Mouse (Mus musculus): ENCODE measurements around the gene Rims3. TPM values are rescaled to one million over a fixed set of nuclear protein-coding genes. Genes with fewer than 3 reads are reported as not detected.

The Rims3 gene
- 1.6 and 2.4 TPM in 2 replicates for polyA plus RNA-seq (2015; fragmentation: Nextera tagmentation; extraction: Ambion mirVana)

DNA sequence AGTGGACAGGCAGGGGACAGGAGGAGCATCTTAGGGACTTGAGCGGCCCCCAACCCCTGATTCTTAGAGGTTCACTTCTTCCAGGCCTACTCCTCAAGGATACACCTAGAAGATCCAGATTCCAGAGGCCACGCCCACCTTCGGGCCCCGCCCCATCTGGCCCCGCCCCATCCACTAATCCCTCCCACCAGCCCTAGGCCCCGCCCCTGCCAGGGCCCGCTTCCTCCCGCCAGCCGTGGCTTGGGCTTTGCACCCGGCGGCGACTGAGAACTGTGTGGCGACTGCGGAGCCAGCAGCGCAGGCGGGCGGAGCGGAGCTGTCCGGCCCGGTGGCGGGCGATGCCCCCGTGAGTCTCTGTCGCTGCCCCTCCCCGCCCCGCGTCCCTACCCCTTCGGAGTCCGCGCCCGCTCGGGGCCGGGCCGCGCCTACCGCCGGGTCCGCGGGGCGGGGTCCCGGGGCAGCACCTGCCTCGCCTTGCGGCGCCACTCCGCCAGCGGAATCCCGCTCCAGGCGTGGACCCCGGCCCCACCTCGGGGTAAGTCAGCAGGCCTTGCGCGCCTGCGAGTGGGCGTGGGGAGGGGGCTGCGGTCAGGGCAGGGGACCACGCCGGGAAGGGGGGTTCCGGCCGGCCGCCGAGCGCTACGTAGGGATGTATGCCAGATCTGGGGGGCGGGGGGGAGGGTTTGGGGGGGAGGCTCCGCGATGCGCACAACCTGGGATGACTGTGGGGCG lies at the start of gene Rims3:
Gene Rims3, plus strand, starts transcription at position 229 of the 732 bp plus-strand sequence.
- H3K9ac ChIP-seq = peak within 1 kb of the TSS; percentile 23; the same call in 1 of the 2 replicates

DNA sequence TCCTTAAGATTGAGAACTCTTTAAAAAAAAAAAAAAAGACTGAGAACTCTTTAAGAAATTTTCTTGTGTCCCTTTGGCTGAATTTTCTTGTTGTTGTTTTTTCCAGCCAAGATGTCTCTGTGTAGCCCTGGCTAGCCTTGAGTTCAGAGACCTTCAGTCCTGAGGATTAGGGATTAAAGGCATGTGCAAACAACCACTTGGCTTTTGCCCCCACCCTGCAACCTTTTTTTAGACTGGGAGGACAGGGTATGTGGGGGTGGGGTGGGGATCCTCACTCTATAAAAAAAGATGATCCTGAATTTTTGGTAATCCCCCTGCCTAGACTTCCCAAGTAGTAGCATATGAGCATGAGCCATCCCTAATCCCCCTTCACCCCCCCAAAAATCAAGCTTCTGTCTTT lies 48.8 kb upstream of the Rims3 start:
- no peaks in the 10 kb centered on the region for H3K36me3 ChIP-seq
- H3K4me2 ChIP-seq (replicated peaks) = no peak overlapping the region
- ATAC-seq (ENCODE audit: insufficient number of reproducible peaks, low FRiP score, low TSS enrichment, low read depth) = no peak
- no peak overlapping the region for H3K9ac ChIP-seq
- H3K4me1 ChIP-seq = peaks cover 6% of the 10 kb centered on the region
- H3K9me3 ChIP-seq (replicated peaks) = no peaks in the 10 kb centered on the region
- H3K27me3 ChIP-seq = no peaks in the 10 kb centered on the region
- no peak overlapping the region for H3K4me3 ChIP-seq (replicated peaks)
- no peak overlapping the region for H3K27ac ChIP-seq (replicated peaks)

More for the DNA sequence above, at the start of gene Rims3:
- Histone ChIP-seq H3K9me3 (replicated peaks) (no peaks in the 10 kb centered on the region), H3K4me3 (replicated peaks) (peak within 1 kb of the TSS; percentile 52), H3K4me2 (replicated peaks) (peak within 1 kb of the TSS; percentile 90), H3K27me3 (peaks cover 52% of the 10 kb centered on the region), H3K4me1 (no peaks in the 10 kb centered on the region), H3K27ac (replicated peaks) (no peak within 1 kb of the TSS), H3K36me3 (no peaks in the 10 kb centered on the region)
- WGBS = 1% methylated on average over 56 of the region's 68 CpGs
- ATAC-seq (ENCODE audit: insufficient number of reproducible peaks, low FRiP score, low TSS enrichment, low read depth) = peak; percentile 35; the same call in 1 of the 2 replicates

DNA sequence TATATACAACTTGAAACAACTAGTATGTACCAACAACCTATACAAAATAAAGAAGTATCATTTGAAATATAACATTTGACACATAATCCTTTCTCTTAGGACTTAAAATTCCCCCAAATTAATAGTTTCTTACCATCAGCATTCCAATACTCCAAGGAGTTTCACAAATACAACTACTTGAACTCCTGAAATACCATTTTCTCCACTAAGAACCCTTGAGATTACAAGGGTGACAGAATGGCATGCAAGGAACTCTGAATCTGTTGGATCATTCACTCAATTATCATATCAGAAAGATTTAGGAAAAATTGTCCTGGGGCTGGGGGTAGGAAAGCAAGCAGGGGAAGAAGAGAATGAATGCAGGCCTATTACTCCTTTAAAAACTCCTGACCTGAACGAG lies 40.9 kb upstream of the Rims3 start:
- Histone ChIP-seq H3K36me3 (no peaks in the 10 kb centered on the region), H3K9me3 (replicated peaks) (no peaks in the 10 kb centered on the region), H3K27ac (replicated peaks) (no peak overlapping the region), H3K4me2 (replicated peaks) (peak overlapping the region; percentile 54), H3K4me3 (replicated peaks) (peak overlapping the region; percentile 49), H3K9ac (0 out of 2 replicates have a peak overlapping the region, but pooled peaks have one; percentile 12), H3K27me3 (no peaks in the 10 kb centered on the region), H3K4me1 (peaks cover 30% of the 10 kb centered on the region)
- no peak for ATAC-seq (ENCODE audit: insufficient number of reproducible peaks, low FRiP score, low TSS enrichment, low read depth)
- WGBS = 30% methylated on average over 1 of the region's 1 CpGs

DNA sequence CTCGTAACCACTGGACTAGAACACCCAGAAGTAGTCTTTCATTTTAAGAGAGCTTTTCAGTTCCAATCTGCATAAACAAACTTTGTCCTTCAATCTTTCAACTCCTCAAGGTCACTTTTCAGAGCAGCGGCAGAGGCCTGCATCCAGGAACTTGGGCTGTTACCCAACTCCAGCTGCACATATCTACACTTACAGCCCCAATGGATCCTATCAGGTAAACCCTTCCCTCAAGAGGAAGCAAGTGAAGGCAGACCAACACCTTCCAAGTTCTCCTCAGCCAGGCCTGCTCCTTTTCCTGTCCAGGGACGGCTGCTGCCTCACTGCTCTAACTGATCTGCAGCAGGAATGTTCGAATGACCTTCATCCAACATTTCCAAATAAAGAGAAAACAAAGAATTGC lies 40.4 kb upstream of the Rims3 start:
- Histone ChIP-seq H3K36me3 (no peaks in the 10 kb centered on the region), H3K4me3 (replicated peaks) (peak overlapping the region; percentile 49), H3K4me2 (replicated peaks) (peak overlapping the region; percentile 54), H3K27ac (replicated peaks) (peak overlapping the region; percentile 55; the same call in 1 of the 2 replicates), H3K4me1 (peaks cover 30% of the 10 kb centered on the region), H3K9ac (peak overlapping the region; percentile 12; the same call in 1 of the 2 replicates), H3K27me3 (no peaks in the 10 kb centered on the region), H3K9me3 (replicated peaks) (no peaks in the 10 kb centered on the region)
- no peak for ATAC-seq (ENCODE audit: insufficient number of reproducible peaks, low FRiP score, low TSS enrichment, low read depth)
- 28% methylated on average over 4 of the region's 4 CpGs for WGBS

DNA sequence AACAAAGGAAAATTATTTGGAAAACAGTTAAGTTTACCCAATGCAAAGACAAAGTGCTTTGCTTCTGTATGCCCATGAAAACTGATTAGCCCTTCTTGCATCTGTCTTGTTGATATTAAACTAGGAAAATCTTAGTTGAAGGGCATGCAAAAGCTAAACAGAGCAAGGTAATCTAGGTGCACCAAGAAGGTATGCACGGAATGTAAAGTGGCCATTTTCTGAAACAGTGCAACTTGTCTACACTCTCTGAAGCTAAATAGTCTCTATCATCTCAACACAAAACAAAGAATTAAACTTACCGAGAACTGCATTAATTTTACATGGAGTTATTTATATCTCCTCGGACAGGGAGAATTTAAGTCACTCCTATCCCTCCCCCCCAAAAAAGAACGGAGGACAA lies 39.5 kb upstream of the Rims3 start:
- peak overlapping the region; percentile 54 for H3K4me2 ChIP-seq (replicated peaks)
- WGBS = 3% methylated on average over 4 of the region's 4 CpGs
- peak overlapping the region; percentile 58; the same call in 1 of the 2 replicates for H3K27ac ChIP-seq (replicated peaks)
- no peak for ATAC-seq (ENCODE audit: insufficient number of reproducible peaks, low FRiP score, low TSS enrichment, low read depth)
- H3K27me3 ChIP-seq = no peaks in the 10 kb centered on the region
- H3K4me1 ChIP-seq = peaks cover 30% of the 10 kb centered on the region
- H3K9ac ChIP-seq = peak overlapping the region; percentile 27
- no peaks in the 10 kb centered on the region for H3K36me3 ChIP-seq
- peak overlapping the region; percentile 49 for H3K4me3 ChIP-seq (replicated peaks)
- H3K9me3 ChIP-seq (replicated peaks) = no peaks in the 10 kb centered on the region

DNA sequence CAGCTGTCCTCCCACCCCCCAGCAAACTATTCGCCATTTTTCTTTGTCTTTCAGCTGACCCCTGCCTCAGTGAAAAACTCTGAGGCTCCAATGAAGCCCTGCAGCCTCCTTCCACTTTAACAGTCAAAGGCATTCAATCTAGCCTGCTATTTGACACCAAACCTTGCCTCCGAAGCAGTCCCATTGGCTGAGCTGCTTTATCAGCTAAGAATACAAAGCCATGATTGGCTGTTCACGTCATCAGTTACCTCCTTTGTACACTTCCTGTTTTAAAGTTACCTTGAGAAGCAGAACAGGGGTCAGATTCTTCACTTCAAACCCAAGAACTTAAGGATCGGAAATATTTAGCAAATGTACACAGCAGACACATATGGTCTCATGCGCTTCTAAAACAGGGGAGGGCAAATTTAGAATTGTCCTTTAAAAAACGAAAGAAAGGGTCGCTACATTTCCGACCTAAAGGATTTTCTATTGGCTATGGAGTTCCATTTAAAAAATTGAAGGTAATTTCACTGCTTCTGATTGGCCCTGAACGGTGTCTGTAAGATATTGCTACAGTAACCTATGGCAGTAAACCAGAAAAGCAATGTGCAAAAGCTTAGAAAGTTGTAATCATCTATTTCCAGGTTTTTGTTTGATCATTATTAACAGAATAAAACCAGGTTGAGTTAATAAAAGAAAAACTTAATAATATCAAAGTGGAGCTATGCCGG lies 38.8 kb upstream of the Rims3 start:
- Histone ChIP-seq H3K9me3 (replicated peaks) (no peaks in the 10 kb centered on the region), H3K9ac (peak overlapping the region; percentile 27), H3K4me3 (replicated peaks) (peak overlapping the region; percentile 49), H3K4me1 (peaks cover 30% of the 10 kb centered on the region), H3K4me2 (replicated peaks) (peak overlapping the region; percentile 54), H3K27ac (replicated peaks) (peak overlapping the region; percentile 58; the same call in 1 of the 2 replicates), H3K27me3 (no peaks in the 10 kb centered on the region), H3K36me3 (no peaks in the 10 kb centered on the region)
- WGBS = 6% methylated on average over 10 of the region's 10 CpGs
- ATAC-seq (ENCODE audit: insufficient number of reproducible peaks, low FRiP score, low TSS enrichment, low read depth) = peak; percentile 94

DNA sequence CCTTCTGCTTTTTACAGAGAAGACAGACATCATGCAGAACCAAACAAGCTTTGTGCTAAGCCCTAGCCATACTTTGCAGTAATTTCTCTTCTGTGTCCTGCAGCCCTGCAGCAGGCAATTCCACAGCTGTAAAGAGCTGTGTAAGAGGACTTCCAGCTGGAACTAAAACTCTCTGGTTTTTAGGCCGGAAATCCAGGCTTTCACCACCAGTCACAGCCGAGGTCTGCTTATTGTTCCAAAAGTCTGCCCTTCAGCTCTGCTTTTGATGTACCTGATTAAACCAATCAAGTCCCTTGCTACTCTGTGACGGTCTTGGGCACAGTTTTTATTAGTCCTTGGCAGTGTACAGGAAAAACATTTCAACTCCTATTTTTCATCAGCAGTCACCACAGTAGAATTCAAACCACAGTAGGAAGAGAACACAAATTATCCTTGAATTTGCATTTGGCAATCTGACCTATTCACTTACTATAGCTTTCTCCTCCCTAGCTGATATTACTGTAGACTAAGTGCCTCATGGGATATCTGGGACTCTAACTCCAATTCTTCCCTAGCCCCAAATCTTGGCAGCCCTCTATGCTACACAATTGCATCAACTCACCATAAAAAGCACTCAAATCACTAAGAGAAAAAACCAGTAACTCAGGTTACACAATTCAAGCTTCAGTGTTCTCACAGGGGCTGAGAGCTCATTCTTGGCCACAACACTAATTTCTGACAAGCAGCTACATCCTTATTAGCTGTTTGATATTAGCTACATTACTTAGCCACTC lies 37.4 kb upstream of the Rims3 start:
- 11% methylated on average over 3 of the region's 3 CpGs for WGBS
- no peak for ATAC-seq (ENCODE audit: insufficient number of reproducible peaks, low FRiP score, low TSS enrichment, low read depth)
- no peaks in the 10 kb centered on the region for H3K27me3 ChIP-seq
- H3K4me1 ChIP-seq = peaks cover 30% of the 10 kb centered on the region
- no peak overlapping the region for H3K9ac ChIP-seq
- no peak overlapping the region for H3K4me2 ChIP-seq (replicated peaks)
- H3K27ac ChIP-seq (replicated peaks) = peak overlapping the region; percentile 68
- H3K9me3 ChIP-seq (replicated peaks) = no peaks in the 10 kb centered on the region
- H3K4me3 ChIP-seq (replicated peaks) = no peak overlapping the region
- H3K36me3 ChIP-seq = no peaks in the 10 kb centered on the region

DNA sequence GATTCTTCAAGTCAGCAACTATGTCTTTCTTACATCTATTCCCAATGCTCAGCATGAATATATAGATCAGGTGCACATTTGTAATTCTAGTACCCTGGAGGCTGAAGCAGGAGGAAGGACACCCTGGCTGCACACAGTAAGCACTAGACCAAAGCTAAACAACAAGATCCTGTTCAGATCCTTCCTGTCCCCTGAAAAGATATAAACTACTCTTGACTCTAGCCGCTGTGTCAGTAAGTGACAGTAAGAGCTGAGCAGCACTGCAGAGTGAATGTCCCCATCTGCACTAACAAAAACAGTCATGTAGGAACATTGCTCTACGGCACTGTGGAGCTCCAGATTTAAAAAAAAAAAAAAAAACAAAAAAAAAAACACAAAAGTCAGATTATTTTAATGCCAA lies 36.7 kb upstream of the Rims3 start:
- no peak overlapping the region for H3K9ac ChIP-seq
- H3K4me3 ChIP-seq (replicated peaks) = no peak overlapping the region
- H3K27me3 ChIP-seq = no peaks in the 10 kb centered on the region
- H3K9me3 ChIP-seq (replicated peaks) = no peaks in the 10 kb centered on the region
- no peak overlapping the region for H3K27ac ChIP-seq (replicated peaks)
- no peak overlapping the region for H3K4me2 ChIP-seq (replicated peaks)
- WGBS = 60% methylated on average over 2 of the region's 2 CpGs
- no peak for ATAC-seq (ENCODE audit: insufficient number of reproducible peaks, low FRiP score, low TSS enrichment, low read depth)
- H3K36me3 ChIP-seq = no peaks in the 10 kb centered on the region
- peaks cover 29% of the 10 kb centered on the region for H3K4me1 ChIP-seq

DNA sequence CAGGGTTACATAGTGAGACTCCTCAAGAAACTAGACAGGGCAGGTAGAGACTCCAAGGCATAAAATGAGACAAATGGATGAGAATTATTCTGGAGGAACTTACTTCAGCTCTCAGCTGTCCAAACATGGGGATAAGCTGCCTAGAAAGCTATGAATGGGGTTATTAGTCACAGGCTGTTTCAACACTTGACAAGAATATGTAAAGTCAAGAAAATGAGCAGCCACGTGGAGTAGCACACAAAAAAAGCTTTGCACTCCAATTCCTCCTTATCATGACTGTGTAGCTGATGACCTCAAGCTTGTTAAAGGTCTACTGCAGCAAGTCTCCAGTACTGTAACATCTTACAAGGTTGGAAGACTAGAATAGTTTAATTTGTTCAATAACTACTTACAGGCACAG lies 35.3 kb upstream of the Rims3 start:
- WGBS = 58% methylated on average over 1 of the region's 1 CpGs
- ATAC-seq (ENCODE audit: insufficient number of reproducible peaks, low FRiP score, low TSS enrichment, low read depth) = no peak
- Histone ChIP-seq H3K4me3 (replicated peaks) (no peak overlapping the region), H3K27me3 (no peaks in the 10 kb centered on the region), H3K4me2 (replicated peaks) (no peak overlapping the region), H3K36me3 (no peaks in the 10 kb centered on the region), H3K9ac (no peak overlapping the region), H3K4me1 (peaks cover 30% of the 10 kb centered on the region), H3K27ac (replicated peaks) (no peak overlapping the region), H3K9me3 (replicated peaks) (no peaks in the 10 kb centered on the region)

DNA sequence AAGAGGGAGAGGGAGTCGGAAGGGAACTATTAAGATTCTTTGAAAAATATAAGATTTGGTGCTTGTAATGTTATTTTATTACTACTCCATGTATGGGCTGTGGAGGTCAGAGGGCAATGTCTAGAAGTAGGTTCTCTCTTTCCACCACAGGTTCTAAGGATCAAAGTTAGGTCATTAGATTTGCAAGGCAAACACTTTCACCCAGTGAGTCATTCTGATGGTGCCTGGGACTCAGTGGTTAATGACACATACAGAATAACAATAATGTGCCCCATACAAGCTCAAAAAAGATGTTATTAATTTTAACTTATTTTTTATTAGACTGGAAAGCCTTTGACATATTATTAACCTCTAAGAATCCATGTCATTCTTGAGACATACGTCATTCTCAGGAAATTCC lies 34.7 kb upstream of the Rims3 start:
- no peaks in the 10 kb centered on the region for H3K36me3 ChIP-seq
- H3K9ac ChIP-seq = no peak overlapping the region
- ATAC-seq (ENCODE audit: insufficient number of reproducible peaks, low FRiP score, low TSS enrichment, low read depth) = no peak
- no peaks in the 10 kb centered on the region for H3K27me3 ChIP-seq
- 91% methylated on average over 2 of the region's 2 CpGs for WGBS
- peaks cover 29% of the 10 kb centered on the region for H3K4me1 ChIP-seq
- no peak overlapping the region for H3K4me2 ChIP-seq (replicated peaks)
- H3K4me3 ChIP-seq (replicated peaks) = no peak overlapping the region
- H3K9me3 ChIP-seq (replicated peaks) = no peaks in the 10 kb centered on the region
- H3K27ac ChIP-seq (replicated peaks) = no peak overlapping the region

Data from embryonic facial prominence, embryonic 15.5 days (tissue).